Mouse (Mus musculus) intestine, postnatal 0 days (tissue): ENCODE data around the gene Cyb561d2. TPM values are rescaled to one million over a fixed set of nuclear protein-coding genes. Genes with fewer than 3 reads are reported as not detected.
"Not testable (repeated sequence)": the region's sequence is repeated elsewhere in the genome, so short reads cannot be mapped to it uniquely, and the experiment has no call there.

Source experiments
- ATAC-seq: fragments of 200-750 bp; cut with Nextera tagmentation; 2 replicates; pipeline ENCODE4 v1.8.0; 2017; ENCODE audit warnings: mild to moderate bottlenecking, moderate TSS enrichment, moderate library complexity
- H3K27ac ChIP-seq: fragments of 300-500 bp; sonication (generic); 2 replicates; pipeline ENCODE4 v1.5.1; 2014; ENCODE audit warnings: mild to moderate bottlenecking, low read depth, low read length, moderate library complexity
- H3K27me3 ChIP-seq: fragments of 300-500 bp; sonication (generic); replicated peaks from 2 replicates; pipeline ENCODE4 v1.6.1; 2014; ENCODE audit warnings: low read length, mixed read lengths; ENCODE audit not compliant: control insufficient read depth, insufficient read depth
- H3K36me3 ChIP-seq: fragments of 300-500 bp; sonication (generic); 2 replicates; pipeline ENCODE4 v1.6.1; 2014; ENCODE audit warnings: mild to moderate bottlenecking, moderate library complexity; ENCODE audit not compliant: control insufficient read depth, insufficient read depth
- H3K4me1 ChIP-seq: fragments of 300-500 bp; sonication (generic); replicated peaks from 2 replicates; pipeline ENCODE4 v1.6.1; 2014; ENCODE audit warnings: antibody characterized with exemption, low read length, mixed read lengths; ENCODE audit not compliant: control insufficient read depth, insufficient read depth
- H3K4me2 ChIP-seq: fragments of 300-500 bp; sonication (generic); replicated peaks from 2 replicates; pipeline ENCODE4 v1.6.1; 2014; ENCODE audit warnings: low read depth, mild to moderate bottlenecking, moderate library complexity
- H3K4me3 ChIP-seq: fragments of 300-500 bp; sonication (generic); 2 replicates; pipeline ENCODE4 v1.5.1; 2014; ENCODE audit warnings: low read depth, low read length
- H3K9ac ChIP-seq: fragments of 300-500 bp; sonication (generic); 2 replicates; pipeline ENCODE4 v1.6.1; 2014; ENCODE audit warnings: mild to moderate bottlenecking, low read depth, low read length
- H3K9me3 ChIP-seq: fragments of 300-500 bp; sonication (generic); 2 replicates; pipeline ENCODE4 v1.6.1; 2016; ENCODE audit warnings: mixed run types; ENCODE audit not compliant: control insufficient read depth
- CTCF ChIP-seq: sonication (generic); IDR thresholded peaks from 2 replicates; pipeline ENCODE4 v1.5.1; 2016; ENCODE audit warnings: low read depth, mild to moderate bottlenecking, control low read depth, antibody characterized with exemption, moderate library complexity
- WGBS: fragments of 180-500 bp; shearing (Covaris S2); extraction: QIAGEN DNeasy Blood & Tissue Kit; methylation state at CpG from one replicate; pipeline ENCODE4 v1.1.7; 2014; 5-methylcytosine and 5-hydroxymethylcytosine counted together
- polyA plus RNA-seq: library from polyadenylated mRNA; unstranded; fragments of >200 nt; fragmentation: Nextera tagmentation; extraction: Ambion mirVana; gene quantifications from 2 replicates; pipeline ENCODE4 v1.2.1, GENCODE M21; 2015

Gene Cyb561d2
- polyA plus RNA-seq, 1 experiment from 2014 or later = 36.3 TPM

DNA sequence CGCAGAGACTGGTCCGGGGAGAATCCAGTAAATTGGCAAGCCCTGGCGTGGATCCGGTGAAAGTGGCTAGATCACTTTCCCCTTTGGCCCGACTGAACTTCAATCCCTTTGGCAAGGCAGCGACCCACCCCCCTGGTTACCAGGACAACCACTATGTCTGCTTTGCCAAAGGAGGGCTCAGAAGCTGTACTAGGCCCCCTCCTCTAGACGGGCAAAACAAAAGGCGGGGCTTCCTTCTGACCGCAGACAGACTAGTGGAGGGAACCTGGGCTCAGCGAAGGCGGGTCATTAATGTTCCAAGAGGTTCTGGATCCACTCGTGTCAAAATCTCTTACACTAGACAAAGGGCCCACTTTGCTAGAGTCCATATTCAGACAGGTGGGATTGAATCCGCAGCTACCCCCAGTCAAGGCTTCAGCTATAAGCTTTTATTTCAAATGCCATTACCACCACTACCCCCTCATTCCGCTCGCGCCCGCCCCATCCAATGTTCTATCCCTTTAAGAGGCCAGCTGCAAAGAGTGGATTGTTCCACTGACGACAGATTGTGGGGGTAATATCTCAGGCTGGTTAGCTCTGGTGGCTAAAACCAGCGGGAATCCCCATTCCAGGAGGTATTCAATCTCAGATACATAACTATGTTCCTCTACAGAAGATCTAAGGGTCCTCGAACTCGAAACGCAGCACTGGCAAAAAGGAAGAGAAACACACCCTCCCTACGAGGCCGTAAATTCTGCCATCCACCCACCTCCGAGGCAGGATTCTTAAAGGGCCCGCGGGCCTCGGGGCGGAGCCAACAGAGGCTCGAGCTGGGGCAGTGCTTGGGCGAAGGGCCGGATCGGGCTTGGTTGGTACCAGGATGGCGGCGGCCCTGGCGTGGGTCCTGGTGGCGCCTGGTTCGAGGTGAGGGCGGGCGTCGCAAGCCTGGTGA is 26.6 kb upstream of the Cyb561d2 start:
- Histone ChIP-seq H3K4me1 (peaks cover 20% of the 10 kb centered on the region), H3K27me3 (no peaks in the 10 kb centered on the region), H3K9me3 (no peaks in the 10 kb centered on the region), H3K36me3 (peaks cover 22% of the 10 kb centered on the region; the same call in 1 of the 2 replicates), H3K27ac (peak overlapping the region; percentile 84), H3K4me3 (peak overlapping the region; percentile 72), H3K9ac (peak overlapping the region; percentile 72), H3K4me2 (peak overlapping the region; percentile 81)
- under 1% methylated on average over 41 of the region's 41 CpGs for WGBS
- ATAC-seq = peak; percentile 67
- TF ChIP-seq CTCF = no peak

DNA sequence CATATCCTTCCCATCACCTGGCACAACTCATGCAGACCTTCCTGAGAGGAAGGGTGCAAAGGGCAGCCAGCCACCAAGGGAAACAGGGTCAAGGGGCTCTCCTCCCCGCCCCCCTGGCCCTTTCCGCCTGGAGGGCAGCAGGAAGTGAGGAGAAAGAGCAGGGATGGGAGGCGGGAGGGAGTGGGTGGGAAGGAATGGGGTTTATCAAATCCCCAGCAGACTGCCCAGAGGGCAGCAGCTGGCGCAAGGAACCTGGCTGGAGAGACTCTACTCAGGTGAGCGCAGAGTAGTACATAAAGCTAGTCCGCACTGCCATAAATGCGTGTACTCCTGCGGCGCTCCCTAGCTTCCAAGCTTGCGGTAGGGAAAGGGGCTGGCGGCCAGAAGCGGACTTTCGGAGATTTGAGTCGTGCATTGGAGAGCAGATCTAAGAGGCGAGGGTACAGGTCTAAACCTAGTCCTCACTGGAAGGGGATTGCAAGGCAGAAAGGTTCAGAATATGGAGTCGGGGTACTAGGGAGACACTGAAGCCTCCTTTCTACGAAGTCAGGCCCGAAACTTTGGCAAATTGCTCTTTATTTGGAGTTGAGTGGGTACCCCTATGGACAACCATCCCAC is 25.8 kb upstream of the Cyb561d2 start, which contains the start of gene Hyal2:
Gene Hyal2, plus strand, starts transcription at position 244 of the 618 bp plus-strand sequence.
- 16% methylated on average over 18 of the region's 18 CpGs for WGBS
- Histone ChIP-seq H3K9ac (peak within 1 kb of the TSS; percentile 72), H3K4me2 (peak within 1 kb of the TSS; percentile 81), H3K9me3 (no peaks in the 10 kb centered on the region), H3K27ac (peak within 1 kb of the TSS; percentile 84), H3K4me1 (peaks cover 20% of the 10 kb centered on the region), H3K36me3 (peaks cover 17% of the 10 kb centered on the region; the same call in 1 of the 2 replicates), H3K4me3 (peak within 1 kb of the TSS; percentile 72), H3K27me3 (no peaks in the 10 kb centered on the region)
- no peak for TF ChIP-seq CTCF
- ATAC-seq = no peak

DNA sequence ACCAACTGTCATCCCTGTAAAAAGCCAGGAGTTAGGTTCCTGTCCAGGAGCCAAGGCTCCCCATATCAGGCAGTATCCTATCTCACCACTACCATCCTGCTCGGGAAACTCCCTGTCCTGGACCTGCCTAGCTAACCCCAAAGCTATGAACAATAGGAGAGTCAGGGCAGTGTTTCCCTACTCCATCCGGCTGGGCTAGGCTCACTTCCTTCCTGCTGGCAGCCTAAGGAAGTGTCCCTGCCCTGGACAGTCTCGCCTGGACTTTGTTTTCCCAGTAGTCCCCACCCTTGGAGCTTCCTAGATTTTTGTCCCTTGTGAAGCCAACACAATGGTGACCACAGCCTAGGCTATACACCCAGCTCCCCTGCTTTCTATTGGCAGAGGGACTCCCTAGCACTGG is 24.9 kb upstream of the Cyb561d2 start:
- Histone ChIP-seq H3K4me1 (peaks cover 16% of the 10 kb centered on the region; the same call in 1 of the 2 replicates), H3K27me3 (no peaks in the 10 kb centered on the region)
- peak; percentile 9; the same call in 1 of the 2 replicates for ATAC-seq

DNA sequence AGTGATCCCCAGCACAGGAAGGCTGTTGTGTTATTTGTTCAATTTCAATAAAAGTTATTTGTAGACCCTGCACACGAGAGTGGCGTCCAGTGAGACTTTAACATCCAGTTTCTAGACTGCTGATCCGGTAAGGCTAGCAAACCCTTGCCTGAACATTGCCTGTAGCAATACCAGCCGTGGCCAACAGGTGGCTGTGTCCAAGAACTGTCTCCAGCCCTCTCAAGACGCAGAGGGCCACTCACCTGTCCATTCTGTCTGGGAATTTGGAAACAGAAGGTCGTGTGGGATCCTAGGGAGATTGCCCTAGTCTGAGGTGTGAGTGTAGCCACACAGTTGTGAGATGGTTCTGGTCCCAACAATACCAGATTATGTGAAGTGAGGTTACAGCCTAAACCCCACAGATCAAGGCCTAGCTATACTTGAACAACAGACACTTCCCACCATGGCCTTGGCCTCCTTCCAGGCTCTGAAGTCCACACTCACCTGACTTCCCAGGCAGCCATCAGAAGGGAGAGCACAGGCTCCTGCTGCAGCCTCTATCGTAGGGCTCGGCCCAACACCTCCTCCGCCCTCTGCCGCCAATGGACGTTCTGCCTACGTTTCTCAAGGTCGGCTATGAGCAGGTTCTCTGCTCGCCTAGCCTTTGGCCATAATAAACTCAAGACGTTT is 24.2 kb upstream of the Cyb561d2 start:
- WGBS = 38% methylated on average over 15 of the region's 15 CpGs
- H3K4me3 ChIP-seq = no peak overlapping the region
- peak overlapping the region; percentile 81; the same call in 1 of the 2 replicates for H3K4me2 ChIP-seq
- no peaks in the 10 kb centered on the region for H3K27me3 ChIP-seq
- H3K9ac ChIP-seq = no peak overlapping the region
- H3K9me3 ChIP-seq = no peaks in the 10 kb centered on the region
- peaks cover 14% of the 10 kb centered on the region for H3K36me3 ChIP-seq
- ATAC-seq = 0 out of 2 replicates have a peak, but pooled peaks have one; percentile 11
- TF ChIP-seq CTCF = peak; percentile 90
- peaks cover 16% of the 10 kb centered on the region; the same call in 1 of the 2 replicates for H3K4me1 ChIP-seq
- peak overlapping the region; percentile 84 for H3K27ac ChIP-seq

More for the DNA sequence above, 24.9 kb upstream of the Cyb561d2 start:
- TF ChIP-seq CTCF = peak; percentile 43; the same call in 1 of the 2 replicates
- Histone ChIP-seq H3K4me3 (no peak overlapping the region), H3K27ac (peak overlapping the region; percentile 84), H3K4me2 (peak overlapping the region; percentile 81; the same call in 1 of the 2 replicates), H3K9me3 (no peaks in the 10 kb centered on the region), H3K9ac (0 out of 2 replicates have a peak overlapping the region, but pooled peaks have one; percentile 13), H3K36me3 (peaks cover 14% of the 10 kb centered on the region)
- 34% methylated on average over 3 of the region's 3 CpGs for WGBS

DNA sequence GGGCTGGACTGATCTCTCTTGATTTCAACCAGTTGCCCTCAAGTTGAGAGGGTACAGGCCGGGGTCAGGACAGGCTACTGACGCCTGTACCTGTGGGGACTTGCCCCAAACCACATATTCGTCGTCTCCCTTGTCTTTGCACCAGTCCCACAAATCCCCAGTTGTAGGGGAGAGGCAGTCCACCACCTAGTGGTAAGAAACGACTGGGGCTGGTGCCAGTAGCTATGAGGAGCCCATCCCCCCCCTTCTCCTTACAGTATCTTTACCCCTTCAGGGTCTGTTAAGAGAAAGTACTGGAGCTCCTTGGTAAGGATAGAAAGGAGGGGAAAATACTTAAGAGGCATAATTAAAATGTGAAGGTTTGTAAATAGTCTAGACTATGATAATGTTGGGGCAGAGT is 23.6 kb upstream of the Cyb561d2 start:
- ATAC-seq, H3K4me3 ChIP-seq, H3K9ac ChIP-seq, H3K9me3 ChIP-seq, H3K27me3 ChIP-seq: not testable (repeated sequence)
- peak; percentile 59 for TF ChIP-seq CTCF
- WGBS = 47% methylated on average over 5 of the region's 5 CpGs
- Histone ChIP-seq H3K4me2 (peak overlapping the region; percentile 81; the same call in 1 of the 2 replicates), H3K4me1 (peaks cover 12% of the 10 kb centered on the region; the same call in 1 of the 2 replicates), H3K36me3 (peaks cover 19% of the 10 kb centered on the region), H3K27ac (peak overlapping the region; percentile 37)
